ENCODE assay signal across 8 mouse cellular contexts in the genomic region with DNA sequence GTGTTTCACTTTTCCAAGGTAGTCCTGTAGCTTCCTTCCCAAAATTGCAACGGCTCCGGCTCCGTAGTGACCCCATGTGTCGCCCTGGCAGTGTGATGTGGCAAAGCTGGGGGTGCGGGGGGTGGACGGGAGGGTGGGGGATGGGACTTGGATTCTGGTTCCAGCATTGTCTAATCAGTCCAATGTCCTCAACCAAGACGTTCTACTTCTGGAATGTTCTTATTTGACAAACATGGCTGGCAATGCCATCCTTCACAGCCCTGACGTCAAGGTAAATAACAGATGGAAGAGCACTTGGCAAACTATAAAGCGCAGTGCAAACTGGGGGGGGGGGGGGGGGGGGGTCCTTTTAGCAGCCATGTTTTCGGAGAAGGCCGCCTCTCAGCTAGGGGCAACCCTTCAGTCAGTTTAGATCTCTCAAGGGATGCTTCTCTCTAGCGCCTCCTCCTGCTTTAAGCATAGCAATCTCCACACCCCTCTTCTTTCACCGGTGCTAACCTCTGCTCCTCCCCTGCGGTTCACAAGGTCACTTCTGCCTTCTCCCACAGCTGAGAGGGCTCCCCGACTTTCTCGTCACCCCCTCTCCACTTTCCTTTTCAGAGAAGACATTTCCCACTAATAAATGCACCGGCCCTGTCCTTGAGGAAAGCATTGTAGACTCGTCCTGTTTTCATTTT. TPM values are rescaled to one million over a fixed set of nuclear protein-coding genes. Genes with fewer than 3 reads are reported as not detected.
DNase-seq lines count a peak whose midpoint lies in the region; ATAC-seq and TF ChIP-seq lines count a peak whose summit lies in the region.

No protein-coding gene starts in this region.

- 0 out of 2 replicates have a peak overlapping the region, but pooled peaks have one; percentile 10 for H3K4me2 ChIP-seq in forebrain, postnatal 0 days (ENCODE audit: low read depth)
- no peak overlapping the region for H3K4me2 ChIP-seq in forebrain, embryonic 11.5 days (ENCODE audit: low read depth, low read length, severe bottlenecking)
- H3K4me2 ChIP-seq in stomach, embryonic 14.5 days (replicated peaks; ENCODE audit: low read depth, low read length), result no peak overlapping the region

- H3K27ac ChIP-seq in forebrain, postnatal 0 days (ENCODE audit: low read depth, low read length), result no peak overlapping the region
- H3K27ac ChIP-seq in forebrain, embryonic 11.5 days (ENCODE audit: low read depth, low read length), result no peak overlapping the region
- H3K27ac ChIP-seq in testis, adult 2 months (ENCODE audit: control insufficient read depth, insufficient read depth, low read depth, low read length), result no peak overlapping the region
- no peak overlapping the region for H3K27ac ChIP-seq in limb, embryonic 10.5 days
- H3K27ac ChIP-seq in stomach, embryonic 14.5 days (ENCODE audit: low read length), result no peak overlapping the region

- no peak for TF ChIP-seq POLR2A in testis, adult 2 months (IDR thresholded peaks at IDR 0.05; ENCODE audit: control insufficient read depth, low read depth, low read length)

- H3K9me3 ChIP-seq in forebrain, postnatal 0 days (ENCODE audit: low read length), result no peaks in the 10 kb centered on the region
- H3K9me3 ChIP-seq in forebrain, embryonic 11.5 days (ENCODE audit: control insufficient read depth, low read length), result no peaks in the 10 kb centered on the region
- no peaks in the 10 kb centered on the region for H3K9me3 ChIP-seq in limb, embryonic 10.5 days (replicated peaks)
- H3K9me3 ChIP-seq in stomach, embryonic 14.5 days (ENCODE audit: control insufficient read depth, low read depth, low read length), result no peaks in the 10 kb centered on the region

- DNase-seq in forebrain, postnatal 0 days, result no peak
- DNase-seq in forebrain, embryonic 11.5 days (ENCODE audit: low spot score), result no peak
- DNase-seq in testis, postnatal 10 days (ENCODE audit: low spot score), result no peak
- DNase-seq in limb, embryonic 10.5 days (ENCODE audit: low spot score), result no peak
- no peak for DNase-seq in layer of hippocampus, adult 9-10 months (ENCODE audit: low spot score)

- H3K27me3 ChIP-seq in forebrain, postnatal 0 days (ENCODE audit: insufficient read depth, low read length), result no peaks in the 10 kb centered on the region
- no peaks in the 10 kb centered on the region for H3K27me3 ChIP-seq in forebrain, embryonic 11.5 days (ENCODE audit: control insufficient read depth, insufficient read depth, low read length)
- no peaks in the 10 kb centered on the region for H3K27me3 ChIP-seq in testis, adult 2 months (ENCODE audit: control insufficient read depth, insufficient read depth, low read length)
- no peaks in the 10 kb centered on the region for H3K27me3 ChIP-seq in limb, embryonic 10.5 days (ENCODE audit: low read depth, poor library complexity, severe bottlenecking)
- H3K27me3 ChIP-seq in stomach, embryonic 14.5 days (ENCODE audit: control insufficient read depth, insufficient read depth, low read length), result no peaks in the 10 kb centered on the region

- H3K4me3 ChIP-seq in forebrain, postnatal 0 days (ENCODE audit: low read depth, low read length), result no peak overlapping the region
- H3K4me3 ChIP-seq in forebrain, embryonic 11.5 days (ENCODE audit: low read depth, low read length), result no peak overlapping the region
- peak overlapping the region; percentile 82 for H3K4me3 ChIP-seq in testis, adult 2 months (ENCODE audit: control insufficient read depth, low read depth, low read length)
- H3K4me3 ChIP-seq in limb, embryonic 10.5 days, result peak overlapping the region; percentile 21; the same call in 1 of the 2 replicates
- no peak overlapping the region for H3K4me3 ChIP-seq in stomach, embryonic 14.5 days (ENCODE audit: low read depth, low read length)

- H3K9ac ChIP-seq in forebrain, postnatal 0 days, result no peak overlapping the region
- H3K9ac ChIP-seq in forebrain, embryonic 11.5 days (ENCODE audit: low read length), result no peak overlapping the region
- no peak overlapping the region for H3K9ac ChIP-seq in stomach, embryonic 14.5 days (replicated peaks; ENCODE audit: low read depth, low read length)

- no peak for TF ChIP-seq CTCF in forebrain, postnatal 0 days (IDR thresholded peaks at IDR 0.05; ENCODE audit: low read depth)
- no peak for TF ChIP-seq CTCF in testis, adult 2 months (IDR thresholded peaks at IDR 0.05; ENCODE audit: control insufficient read depth, insufficient read depth, insufficient replicate concordance, low read depth, low read length)

- WGBS in forebrain, postnatal 0 days, result 44% methylated on average over 18 of the region's 18 CpGs
- WGBS in forebrain, embryonic 11.5 days, result 41% methylated on average over 18 of the region's 18 CpGs
- WGBS in limb, embryonic 10.5 days, result 50% methylated on average over 18 of the region's 18 CpGs
- WGBS in stomach, embryonic 14.5 days, result 29% methylated on average over 18 of the region's 18 CpGs

- H3K4me1 ChIP-seq in forebrain, postnatal 0 days (ENCODE audit: insufficient read depth), result no peaks in the 10 kb centered on the region
- no peaks in the 10 kb centered on the region for H3K4me1 ChIP-seq in forebrain, embryonic 11.5 days (replicated peaks; ENCODE audit: control insufficient read depth, insufficient read depth, low read length)
- peaks cover 5% of the 10 kb centered on the region; the same call in 1 of the 2 replicates for H3K4me1 ChIP-seq in testis, adult 2 months (ENCODE audit: control insufficient read depth, insufficient read depth, low read length)
- peaks cover 12% of the 10 kb centered on the region for H3K4me1 ChIP-seq in limb, embryonic 10.5 days
- no peaks in the 10 kb centered on the region for H3K4me1 ChIP-seq in stomach, embryonic 14.5 days (ENCODE audit: control insufficient read depth, insufficient read depth, low read length)

- no peaks in the 10 kb centered on the region for H3K36me3 ChIP-seq in forebrain, postnatal 0 days (ENCODE audit: insufficient read depth)
- H3K36me3 ChIP-seq in forebrain, embryonic 11.5 days (ENCODE audit: control insufficient read depth, insufficient read depth, low read length), result no peaks in the 10 kb centered on the region
- H3K36me3 ChIP-seq in testis, adult 2 months (ENCODE audit: control insufficient read depth, insufficient read depth, low read length), result no peaks in the 10 kb centered on the region
- H3K36me3 ChIP-seq in limb, embryonic 10.5 days, result no peaks in the 10 kb centered on the region
- no peaks in the 10 kb centered on the region for H3K36me3 ChIP-seq in stomach, embryonic 14.5 days (ENCODE audit: control insufficient read depth, insufficient read depth, low read length)

- no peak for ATAC-seq in forebrain, postnatal 0 days
- ATAC-seq in forebrain, embryonic 11.5 days (replicated peaks; ENCODE audit: low FRiP score), result no peak
- 0 out of 2 replicates have a peak, but pooled peaks have one; percentile 46 for ATAC-seq in stomach, embryonic 14.5 days (ENCODE audit: insufficient number of reproducible peaks, insufficient read depth, low FRiP score, low read depth)
- no peak for ATAC-seq in erythroid progenitor cell, adult 5-6 weeks (replicated peaks; ENCODE audit: low FRiP score, poor library complexity, severe bottlenecking)

RNA-seq across cellular contexts. Expression of a gene that starts 29.2 kb away (rescaled TPM):
- total RNA-seq in forebrain, postnatal 0 days (2014; rRNA removed), result 333 and 593 TPM in 2 replicates
- polyA plus RNA-seq in forebrain, postnatal 0 days (2015; fragmentation: Nextera tagmentation; extraction: Ambion mirVana), result 1,372 and 1,968 TPM in 2 replicates
- polyA plus RNA-seq in forebrain, embryonic 11.5 days (2014; fragmentation: Nextera tagmentation; extraction: Ambion mirVana), result 1,243 and 1,383 TPM in 2 replicates
- 1,043 and 1,232 TPM in 2 replicates for polyA plus RNA-seq in testis, adult 2 months (2012; rRNA removed)
- polyA plus RNA-seq in limb, embryonic 10.5 days (2016; fragmentation: Nextera tagmentation; extraction: Ambion mirVana), result 1,295 and 1,533 TPM in 2 replicates
- polyA plus RNA-seq in stomach, embryonic 14.5 days (2014; fragmentation: Nextera tagmentation; extraction: Ambion mirVana), result 2,045 and 2,274 TPM in 2 replicates
- total RNA-seq in erythroid progenitor cell, adult 5-6 weeks (2015; ENCODE audit: low replicate concordance), result 901 and 1,018 TPM in 2 replicates
- 424 and 1,088 TPM in 2 replicates for total RNA-seq in erythroid progenitor cell, adult 5-6 weeks (2017; ENCODE audit: low replicate concordance)

RNA-seq across cellular contexts. Expression of a gene that starts 38.8 kb away (rescaled TPM):
- total RNA-seq in forebrain, postnatal 0 days (2014; rRNA removed), result 0.71 and 0.85 TPM in 2 replicates
- 2.3 and 3.6 TPM in 2 replicates for polyA plus RNA-seq in forebrain, postnatal 0 days (2015; fragmentation: Nextera tagmentation; extraction: Ambion mirVana)
- polyA plus RNA-seq in forebrain, embryonic 11.5 days (2014; fragmentation: Nextera tagmentation; extraction: Ambion mirVana), result 33.8 and 38.4 TPM in 2 replicates
- polyA plus RNA-seq in testis, adult 2 months (2012; rRNA removed), result 2.3 and 3.3 TPM in 2 replicates
- polyA plus RNA-seq in limb, embryonic 10.5 days (2016; fragmentation: Nextera tagmentation; extraction: Ambion mirVana), result 30.6 and 31.1 TPM in 2 replicates
- 21.7 and 23.1 TPM in 2 replicates for polyA plus RNA-seq in stomach, embryonic 14.5 days (2014; fragmentation: Nextera tagmentation; extraction: Ambion mirVana)
- 27.0 and 43.2 TPM in 2 replicates for total RNA-seq in erythroid progenitor cell, adult 5-6 weeks (2015; ENCODE audit: low replicate concordance)
- total RNA-seq in erythroid progenitor cell, adult 5-6 weeks (2017; ENCODE audit: low replicate concordance), result 24.3 and 24.6 TPM in 2 replicates

RNA-seq across cellular contexts. Expression of a gene that starts 54.1 kb away (rescaled TPM):
- 194 and 311 TPM in 2 replicates for total RNA-seq in forebrain, postnatal 0 days (2014; rRNA removed)
- 396 and 530 TPM in 2 replicates for polyA plus RNA-seq in forebrain, postnatal 0 days (2015; fragmentation: Nextera tagmentation; extraction: Ambion mirVana)
- polyA plus RNA-seq in forebrain, embryonic 11.5 days (2014; fragmentation: Nextera tagmentation; extraction: Ambion mirVana), result 436 and 487 TPM in 2 replicates
- 144 and 183 TPM in 2 replicates for polyA plus RNA-seq in testis, adult 2 months (2012; rRNA removed)
- polyA plus RNA-seq in limb, embryonic 10.5 days (2016; fragmentation: Nextera tagmentation; extraction: Ambion mirVana), result 536 and 653 TPM in 2 replicates
- polyA plus RNA-seq in stomach, embryonic 14.5 days (2014; fragmentation: Nextera tagmentation; extraction: Ambion mirVana), result 629 and 653 TPM in 2 replicates
- total RNA-seq in erythroid progenitor cell, adult 5-6 weeks (2015; ENCODE audit: low replicate concordance), result 169 and 235 TPM in 2 replicates
- 180 and 196 TPM in 2 replicates for total RNA-seq in erythroid progenitor cell, adult 5-6 weeks (2017; ENCODE audit: low replicate concordance)

RNA-seq across cellular contexts. Expression of a gene that starts 54.2 kb away (rescaled TPM):
- total RNA-seq in forebrain, postnatal 0 days (2014; rRNA removed), result 61.7 and 66.6 TPM in 2 replicates
- 49.1 and 50.5 TPM in 2 replicates for polyA plus RNA-seq in forebrain, postnatal 0 days (2015; fragmentation: Nextera tagmentation; extraction: Ambion mirVana)
- 40.6 and 42.3 TPM in 2 replicates for polyA plus RNA-seq in forebrain, embryonic 11.5 days (2014; fragmentation: Nextera tagmentation; extraction: Ambion mirVana)
- polyA plus RNA-seq in testis, adult 2 months (2012; rRNA removed), result 10.2 and 12.0 TPM in 2 replicates
- polyA plus RNA-seq in limb, embryonic 10.5 days (2016; fragmentation: Nextera tagmentation; extraction: Ambion mirVana), result 35.4 and 37.9 TPM in 2 replicates
- polyA plus RNA-seq in stomach, embryonic 14.5 days (2014; fragmentation: Nextera tagmentation; extraction: Ambion mirVana), result 42.6 and 47.0 TPM in 2 replicates
- total RNA-seq in erythroid progenitor cell, adult 5-6 weeks (2015; ENCODE audit: low replicate concordance), result 19.3 and 19.5 TPM in 2 replicates
- 15.9 and 22.3 TPM in 2 replicates for total RNA-seq in erythroid progenitor cell, adult 5-6 weeks (2017; ENCODE audit: low replicate concordance)

Comparison
In these comparisons a context has a peak if more than half of its experiments do, and no peak if none do; other contexts are left out.
1. H3K4me3 ChIP-seq: peak in testis, adult 2 months (single experiment) and limb, embryonic 10.5 days (single experiment); none in forebrain, postnatal 0 days (single experiment), forebrain, embryonic 11.5 days (single experiment) and stomach, embryonic 14.5 days (single experiment).